Mouse (Mus musculus): ENCODE data around the gene Anxa11.

DNA sequence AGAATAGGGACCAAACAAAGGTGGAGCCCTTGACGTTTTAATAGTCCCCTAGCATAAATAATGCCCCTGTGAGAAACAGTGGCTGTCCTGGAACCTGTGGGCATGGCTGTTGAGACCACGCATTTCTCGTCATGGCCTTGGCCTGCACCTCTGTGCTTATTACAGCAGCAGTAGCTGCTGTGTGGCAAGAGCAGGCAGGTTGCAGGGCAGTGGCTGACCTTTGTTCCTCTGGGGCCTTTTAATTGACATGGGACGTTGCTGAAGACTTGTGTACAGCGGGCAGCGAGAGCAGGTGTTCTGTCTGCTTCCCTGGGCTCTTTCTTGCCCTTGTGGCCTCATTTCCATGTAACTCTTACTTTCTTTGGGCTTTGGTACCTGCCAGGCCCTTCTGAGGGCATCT, 25.9 kb downstream of the Anxa11 start:
- no peak for TF ChIP-seq EP300 (IDR thresholded peaks at IDR 0.05; ENCODE audit: low read depth in 1 of 2, low read length in 2 of 2)
- no peak for TF ChIP-seq CTCF (IDR thresholded peaks at IDR 0.05 in 2 of 3, conservative IDR thresholded peaks at IDR 0.05 in 1 of 3; ENCODE audit: control insufficient read depth in 1 of 3, insufficient read depth in 1 of 3, low read depth in 2 of 3, low read length in 3 of 3, poor library complexity in 1 of 3, severe bottlenecking in 1 of 3)
- no peak for TF ChIP-seq POLR2A (IDR thresholded peaks at IDR 0.05; ENCODE audit: control insufficient read depth in 1 of 2, insufficient read depth in 1 of 2, low read depth in 1 of 2, low read length in 2 of 2, poor library complexity in 1 of 2)
- TF ChIP-seq MAX (IDR thresholded peaks at IDR 0.05; ENCODE audit: low read length), result no peak
- TF ChIP-seq USF1 (IDR thresholded peaks at IDR 0.05; ENCODE audit: low read depth, low read length), result no peak
- TF ChIP-seq NELFE (IDR thresholded peaks at IDR 0.05; ENCODE audit: low read depth, low read length), result no peak
- TF ChIP-seq SMC3 (IDR thresholded peaks at IDR 0.05; ENCODE audit: low read depth, low read length), result no peak
- no peak for TF ChIP-seq POLR2AphosphoS5 (IDR thresholded peaks at IDR 0.05; ENCODE audit: borderline replicate concordance, low read depth, low read length)
- no peak for TF ChIP-seq ZNF384 (IDR thresholded peaks at IDR 0.05; ENCODE audit: low read depth, low read length)

Measured in MEL (cell line).